Mouse (Mus musculus): Measurements from ENCODE around the gene Sv2b. TPM values are rescaled to one million over a fixed set of nuclear protein-coding genes. Genes with fewer than 3 reads are reported as not detected.

Sv2b gene
- polyA plus RNA-seq, 1 experiment: 0.27 TPM

- no peaks in the 10 kb centered on the region for H3K36me3 ChIP-seq (ENCODE audit: control insufficient read depth, insufficient read depth, low read length)
- H3K4me3 ChIP-seq (ENCODE audit: extremely low read depth, insufficient read depth, insufficient read length): no peak overlapping the region
- 16% methylated on average over 17 of the region's 17 CpGs for WGBS
- H3K4me1 ChIP-seq (ENCODE audit: control insufficient read depth, insufficient read depth, insufficient read length): peaks cover 6% of the 10 kb centered on the region; the same call in 1 of the 2 replicates
- H3K27ac ChIP-seq (ENCODE audit: insufficient read depth, low read length): no peak overlapping the region
- DNase-seq (ENCODE audit: low read depth in 1 of 2, low spot score in 2 of 2): no peak
- TF ChIP-seq CTCF (IDR thresholded peaks at IDR 0.05; ENCODE audit: extremely low read depth, insufficient read depth, insufficient read length, insufficient replicate concordance): no peak
- TF ChIP-seq POLR2A (IDR thresholded peaks at IDR 0.05; ENCODE audit: low read depth, low read length): no peak
- no peaks in the 10 kb centered on the region for H3K27me3 ChIP-seq (ENCODE audit: control insufficient read depth, insufficient read depth, low read length)
These were observed 167.0 kb downstream of the Sv2b start for GRCm38 (mm10) chr7:75141919-75142700.

DNA sequence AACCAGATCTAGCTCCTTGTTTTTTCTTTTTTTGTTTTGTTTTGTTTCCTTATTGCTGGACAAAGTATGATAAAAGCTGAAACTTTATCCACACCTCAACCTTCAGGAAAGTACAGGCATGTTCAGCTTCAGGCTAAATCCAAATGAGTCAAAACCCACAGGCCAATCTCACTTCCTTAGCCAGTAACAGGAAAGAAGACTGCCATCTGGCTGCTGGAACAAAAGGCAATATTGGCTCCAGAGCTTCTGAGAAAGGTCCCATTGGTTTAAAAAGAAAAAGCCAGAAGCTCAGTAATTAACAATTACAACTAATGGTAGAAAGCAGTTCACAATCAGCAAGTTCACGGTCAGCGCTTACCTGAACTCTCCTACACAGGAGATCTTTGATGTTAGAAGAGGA is 169.8 kb downstream of the Sv2b start:
- WGBS: 96% methylated on average over 2 of the region's 2 CpGs
- H3K4me3 ChIP-seq (ENCODE audit: extremely low read depth, insufficient read depth, insufficient read length): no peak overlapping the region
- H3K36me3 ChIP-seq (ENCODE audit: control insufficient read depth, insufficient read depth, low read length): no peaks in the 10 kb centered on the region
- peaks cover 6% of the 10 kb centered on the region; the same call in 1 of the 2 replicates for H3K4me1 ChIP-seq (ENCODE audit: control insufficient read depth, insufficient read depth, insufficient read length)
- no peak for DNase-seq (ENCODE audit: low read depth in 1 of 2, low spot score in 2 of 2)
- no peak for TF ChIP-seq CTCF (IDR thresholded peaks at IDR 0.05; ENCODE audit: extremely low read depth, insufficient read depth, insufficient read length, insufficient replicate concordance)
- TF ChIP-seq POLR2A (IDR thresholded peaks at IDR 0.05; ENCODE audit: low read depth, low read length): no peak
- H3K27me3 ChIP-seq (ENCODE audit: control insufficient read depth, insufficient read depth, low read length): no peaks in the 10 kb centered on the region
- no peak overlapping the region for H3K27ac ChIP-seq (ENCODE audit: insufficient read depth, low read length)

DNA sequence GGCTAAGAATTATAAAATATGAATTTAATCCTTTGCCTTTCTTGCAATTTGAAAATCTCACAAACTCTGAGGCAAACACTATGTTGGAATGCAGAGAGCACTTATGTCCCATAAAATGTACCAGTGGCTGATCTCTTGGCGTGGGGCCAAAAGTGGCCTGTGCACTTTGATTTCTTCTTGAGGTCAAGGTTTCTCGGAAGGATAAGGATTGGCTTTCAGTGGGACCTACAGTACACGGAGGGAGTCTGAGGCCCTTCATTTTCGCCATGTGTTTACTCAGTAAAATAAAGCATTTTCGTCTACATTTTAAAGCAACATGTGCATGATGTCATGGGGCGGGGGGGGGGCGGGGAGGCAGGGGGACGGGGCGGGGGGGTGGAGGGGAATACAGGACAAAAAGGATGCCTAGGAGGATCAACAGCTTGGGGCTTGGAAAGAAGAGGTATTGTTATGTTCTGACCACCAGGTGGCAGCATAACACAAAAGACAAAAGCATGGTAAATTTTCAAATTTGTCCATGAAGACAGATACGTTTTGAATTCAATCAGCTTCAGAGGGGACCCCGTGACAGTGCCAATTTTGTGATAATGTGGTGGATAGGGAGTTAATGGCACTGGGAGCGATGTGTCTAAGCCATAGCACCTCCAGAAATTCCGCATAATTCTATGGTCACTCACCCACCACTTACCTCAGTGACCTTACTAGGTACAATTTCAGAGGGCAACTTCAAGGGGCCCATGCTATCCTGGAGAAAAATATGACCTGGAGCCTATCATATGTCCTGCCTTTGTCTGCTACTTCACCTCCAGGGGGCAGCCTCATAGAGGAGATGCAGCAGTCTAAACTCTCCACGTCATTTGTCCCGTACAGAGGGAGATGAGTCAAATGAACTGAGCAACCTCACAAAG is 174.1 kb downstream of the Sv2b start:
- no peaks in the 10 kb centered on the region for H3K4me1 ChIP-seq (ENCODE audit: control insufficient read depth, insufficient read depth, insufficient read length)
- H3K36me3 ChIP-seq (ENCODE audit: control insufficient read depth, insufficient read depth, low read length): no peaks in the 10 kb centered on the region
- DNase-seq (ENCODE audit: low read depth in 1 of 2, low spot score in 2 of 2): peak in 1 of 2 experiments; percentile 17
- no peak overlapping the region for H3K4me3 ChIP-seq (ENCODE audit: extremely low read depth, insufficient read depth, insufficient read length)
- no peak overlapping the region for H3K27ac ChIP-seq (ENCODE audit: insufficient read depth, low read length)
- no peaks in the 10 kb centered on the region for H3K27me3 ChIP-seq (ENCODE audit: control insufficient read depth, insufficient read depth, low read length)
- TF ChIP-seq CTCF (IDR thresholded peaks at IDR 0.05; ENCODE audit: extremely low read depth, insufficient read depth, insufficient read length, insufficient replicate concordance): peak; percentile 10; the same call in 1 of the 2 replicates
- TF ChIP-seq POLR2A (IDR thresholded peaks at IDR 0.05; ENCODE audit: low read depth, low read length): no peak
- 35% methylated on average over 15 of the region's 15 CpGs for WGBS

DNA sequence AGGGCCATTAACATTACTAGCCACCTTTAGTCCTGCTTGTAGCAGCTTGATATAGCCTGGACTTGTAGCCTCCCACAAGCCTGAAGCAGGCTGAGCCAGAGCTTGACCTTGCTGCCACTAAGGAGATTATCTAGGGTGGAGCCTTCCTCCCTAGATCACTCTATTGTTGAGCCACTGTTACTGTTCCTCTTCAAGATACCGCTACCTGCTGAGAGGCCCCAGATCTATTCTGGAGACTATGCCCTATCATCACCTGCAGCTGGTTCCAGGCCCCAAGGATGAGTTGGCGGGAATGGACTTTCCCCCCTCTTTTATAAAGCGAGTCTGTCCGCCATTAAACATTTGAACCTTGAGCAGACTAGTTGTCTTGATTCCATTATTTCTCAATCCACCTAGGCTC is 181.0 kb downstream of the Sv2b start:
- no peaks in the 10 kb centered on the region for H3K4me1 ChIP-seq (ENCODE audit: control insufficient read depth, insufficient read depth, insufficient read length)
- no peaks in the 10 kb centered on the region for H3K36me3 ChIP-seq (ENCODE audit: control insufficient read depth, insufficient read depth, low read length)
- WGBS: 95% methylated on average over 4 of the region's 4 CpGs
- no peaks in the 10 kb centered on the region for H3K27me3 ChIP-seq (ENCODE audit: control insufficient read depth, insufficient read depth, low read length)
- no peak overlapping the region for H3K4me3 ChIP-seq (ENCODE audit: extremely low read depth, insufficient read depth, insufficient read length)
- TF ChIP-seq POLR2A (IDR thresholded peaks at IDR 0.05; ENCODE audit: low read depth, low read length) (no peak), CTCF (IDR thresholded peaks at IDR 0.05; ENCODE audit: extremely low read depth, insufficient read depth, insufficient read length, insufficient replicate concordance) (no peak)
- no peak for DNase-seq (ENCODE audit: low read depth in 1 of 2, low spot score in 2 of 2)
- no peak overlapping the region for H3K27ac ChIP-seq (ENCODE audit: insufficient read depth, low read length)

GRCm38 (mm10) chr7:75124067-75124466 is 185.0 kb downstream of the Sv2b start:
- no peak for DNase-seq (ENCODE audit: low read depth in 1 of 2, low spot score in 2 of 2)
- Histone ChIP-seq H3K4me3 (ENCODE audit: extremely low read depth, insufficient read depth, insufficient read length) (no peak overlapping the region), H3K4me1 (ENCODE audit: control insufficient read depth, insufficient read depth, insufficient read length) (no peaks in the 10 kb centered on the region), H3K36me3 (ENCODE audit: control insufficient read depth, insufficient read depth, low read length) (no peaks in the 10 kb centered on the region), H3K27me3 (ENCODE audit: control insufficient read depth, insufficient read depth, low read length) (no peaks in the 10 kb centered on the region), H3K27ac (ENCODE audit: insufficient read depth, low read length) (no peak overlapping the region)
- no peak for TF ChIP-seq CTCF (IDR thresholded peaks at IDR 0.05; ENCODE audit: extremely low read depth, insufficient read depth, insufficient read length, insufficient replicate concordance)
- TF ChIP-seq POLR2A (IDR thresholded peaks at IDR 0.05; ENCODE audit: low read depth, low read length): no peak
- 68% methylated on average over 5 of the region's 5 CpGs for WGBS

- 35% methylated on average over 7 of the region's 7 CpGs for WGBS
- Histone ChIP-seq H3K27ac (ENCODE audit: insufficient read depth, low read length) (no peak overlapping the region), H3K4me3 (ENCODE audit: extremely low read depth, insufficient read depth, insufficient read length) (no peak overlapping the region), H3K4me1 (ENCODE audit: control insufficient read depth, insufficient read depth, insufficient read length) (no peaks in the 10 kb centered on the region), H3K36me3 (ENCODE audit: control insufficient read depth, insufficient read depth, low read length) (no peaks in the 10 kb centered on the region), H3K27me3 (ENCODE audit: control insufficient read depth, insufficient read depth, low read length) (no peaks in the 10 kb centered on the region)
- TF ChIP-seq CTCF (IDR thresholded peaks at IDR 0.05; ENCODE audit: extremely low read depth, insufficient read depth, insufficient read length, insufficient replicate concordance) (no peak), POLR2A (IDR thresholded peaks at IDR 0.05; ENCODE audit: low read depth, low read length) (no peak)
- peak in 1 of 2 experiments; percentile 19 for DNase-seq (ENCODE audit: low read depth in 1 of 2, low spot score in 2 of 2)
These were observed 190.9 kb downstream of the Sv2b start for GRCm38 (mm10) chr7:75118022-75118673.

All from spleen, adult 2 months (tissue).